Comparison of ENCODE assay signal across 15 mouse cellular contexts in genomic region chr9:114560141-114560540, GRCm38 (mm10). TPM values are rescaled to one million over a fixed set of nuclear protein-coding genes. Genes with fewer than 3 reads are reported as not detected.
A peak's percentile ranks its signal among the peaks of the same experiment; 100 is the strongest.
DNase-seq lines count a peak whose midpoint lies in the region; ATAC-seq lines count a peak whose summit lies in the region.
"Had no signal": no experiment of that assay in that cellular context is flagged by ENCODE, and none has a peak within 500 bp of the region (broad histone marks: within the 10 kb centered on the region; RNA-seq: fewer than 3 reads in every experiment).

No protein-coding gene starts in this region.

- peak overlapping the region; percentile 96 for H3K4me2 ChIP-seq in kidney, embryonic 16.5 days (replicated peaks; ENCODE audit: low read depth, low read length)
- peak overlapping the region; percentile 82 for H3K4me2 ChIP-seq in hindbrain, embryonic 13.5 days
- peak overlapping the region; percentile 55 for H3K4me2 ChIP-seq in liver, embryonic 16.5 days (ENCODE audit: low read depth, low read length)

- peaks cover 39% of the 10 kb centered on the region for H3K4me1 ChIP-seq in kidney, embryonic 16.5 days (ENCODE audit: insufficient read depth, low read length)
- H3K4me1 ChIP-seq in embryonic facial prominence, embryonic 10.5 days, result peaks cover 71% of the 10 kb centered on the region
- peaks cover 53% of the 10 kb centered on the region for H3K4me1 ChIP-seq in hindbrain, embryonic 13.5 days (replicated peaks)
- peaks cover 3% of the 10 kb centered on the region for H3K4me1 ChIP-seq in liver, embryonic 16.5 days (ENCODE audit: control insufficient read depth, low read depth, low read length)

- no peak for DNase-seq in kidney, postnatal 4 days
- no peak for DNase-seq in embryonic facial prominence, embryonic 10.5 days (ENCODE audit: low spot score)
- no peak for DNase-seq in right cerebral cortex, postnatal 25 days
- DNase-seq in gastrocnemius, postnatal 4 days (ENCODE audit: low spot score in 2 of 2), result no peak
- DNase-seq: heart, adult 11 months; lung, postnatal 36 days; thymus, adult 18-20 months had no signal

- H3K4me3 ChIP-seq in kidney, embryonic 16.5 days (ENCODE audit: low read length), result peak overlapping the region; percentile 63
- peak overlapping the region; percentile 94 for H3K4me3 ChIP-seq in embryonic facial prominence, embryonic 10.5 days
- H3K4me3 ChIP-seq in hindbrain, embryonic 13.5 days, result peak overlapping the region; percentile 65; the same call in 1 of the 2 replicates
- no peak overlapping the region for H3K4me3 ChIP-seq in liver, embryonic 16.5 days (ENCODE audit: low read depth, low read length)
- H3K4me3 ChIP-seq: forebrain, embryonic 13.5 days had no signal

- H3K27ac ChIP-seq in kidney, embryonic 16.5 days (ENCODE audit: low read length), result no peak overlapping the region
- H3K27ac ChIP-seq in embryonic facial prominence, embryonic 10.5 days (replicated peaks), result peak overlapping the region; percentile 40; the same call in 1 of the 2 replicates
- H3K27ac ChIP-seq in hindbrain, embryonic 13.5 days, result no peak overlapping the region
- H3K27ac ChIP-seq in liver, embryonic 16.5 days (ENCODE audit: low read length), result no peak overlapping the region
- H3K27ac ChIP-seq: forebrain, embryonic 13.5 days had no signal

- no peak overlapping the region for H3K9ac ChIP-seq in kidney, embryonic 16.5 days (replicated peaks; ENCODE audit: low read length)
- no peak overlapping the region for H3K9ac ChIP-seq in hindbrain, embryonic 13.5 days
- H3K9ac ChIP-seq in liver, embryonic 16.5 days (ENCODE audit: low read depth, low read length), result no peak overlapping the region; the same call in 1 of the 2 replicates
- H3K9ac ChIP-seq: forebrain, embryonic 13.5 days had no signal

- ATAC-seq in kidney, embryonic 16.5 days (ENCODE audit: low FRiP score, low TSS enrichment), result no peak
- ATAC-seq in hindbrain, embryonic 13.5 days (ENCODE audit: low FRiP score), result no peak
- ATAC-seq in liver, embryonic 16.5 days (ENCODE audit: low read depth), result no peak
- ATAC-seq: activated CD4-positive, CD25-positive, alpha-beta regulatory T cell, adult 4 months; forebrain, embryonic 13.5 days; inflammation-experienced regulatory T-cells, adult 6 months had no signal

- H3K36me3 ChIP-seq in kidney, embryonic 16.5 days (ENCODE audit: insufficient read depth, low read length), result no peaks in the 10 kb centered on the region
- peaks cover 4% of the 10 kb centered on the region; the same call in 1 of the 2 replicates for H3K36me3 ChIP-seq in embryonic facial prominence, embryonic 10.5 days (replicated peaks)
- H3K36me3 ChIP-seq in hindbrain, embryonic 13.5 days, result no peaks in the 10 kb centered on the region
- H3K36me3 ChIP-seq in liver, embryonic 16.5 days (ENCODE audit: control insufficient read depth, insufficient read depth), result no peaks in the 10 kb centered on the region

- no peaks in the 10 kb centered on the region for H3K9me3 ChIP-seq in kidney, embryonic 16.5 days (ENCODE audit: low read length)
- no peaks in the 10 kb centered on the region for H3K9me3 ChIP-seq in embryonic facial prominence, embryonic 10.5 days
- no peaks in the 10 kb centered on the region for H3K9me3 ChIP-seq in hindbrain, embryonic 13.5 days
- no peaks in the 10 kb centered on the region for H3K9me3 ChIP-seq in liver, embryonic 16.5 days (replicated peaks; ENCODE audit: control insufficient read depth, low read length)
- H3K9me3 ChIP-seq: forebrain, embryonic 13.5 days had no signal

- H3K27me3 ChIP-seq in kidney, embryonic 16.5 days (ENCODE audit: insufficient read depth, low read length), result peaks cover 29% of the 10 kb centered on the region
- H3K27me3 ChIP-seq in embryonic facial prominence, embryonic 10.5 days (replicated peaks; ENCODE audit: low read depth, poor library complexity, severe bottlenecking), result no peaks in the 10 kb centered on the region
- H3K27me3 ChIP-seq in hindbrain, embryonic 13.5 days, result peaks cover 53% of the 10 kb centered on the region
- peaks cover 58% of the 10 kb centered on the region for H3K27me3 ChIP-seq in liver, embryonic 16.5 days (ENCODE audit: control insufficient read depth, insufficient read depth, low read depth, low read length)

- WGBS in kidney, embryonic 16.5 days, result 19% methylated on average over 7 of the region's 7 CpGs
- WGBS in embryonic facial prominence, embryonic 10.5 days, result 9% methylated on average over 7 of the region's 7 CpGs
- 10% methylated on average over 7 of the region's 7 CpGs for WGBS in hindbrain, embryonic 13.5 days
- 20% methylated on average over 7 of the region's 7 CpGs for WGBS in liver, embryonic 16.5 days (ENCODE audit: insufficient replicate concordance)

RNA-seq across cellular contexts. Expression of gene Trim71, which starts 4.0 kb away (rescaled TPM):
- 0.69 and 0.89 TPM in 2 replicates for polyA plus RNA-seq in kidney, embryonic 16.5 days (2015; fragmentation: Nextera tagmentation; extraction: Ambion mirVana)
- polyA plus RNA-seq in embryonic facial prominence, embryonic 10.5 days (2016; fragmentation: Nextera tagmentation; extraction: Ambion mirVana), result 7.8 and 9.4 TPM in 2 replicates
- polyA plus RNA-seq in hindbrain, embryonic 13.5 days (2015; fragmentation: Nextera tagmentation; extraction: Ambion mirVana), result 0.50 and 0.53 TPM in 2 replicates
- polyA plus RNA-seq in liver, embryonic 16.5 days (2015; fragmentation: Nextera tagmentation; extraction: Ambion mirVana), result 0.69 and 0.71 TPM in 2 replicates
- under 1 TPM; 0.05 to 0.07 TPM for total RNA-seq in gastrocnemius, postnatal 4 days (2021)

RNA-seq across cellular contexts. Expression of gene C130032M10Rik, which starts 44.6 kb away (rescaled TPM):
- 0.22 and 0.36 TPM in 2 replicates for polyA plus RNA-seq in kidney, embryonic 16.5 days (2015; fragmentation: Nextera tagmentation; extraction: Ambion mirVana)
- polyA plus RNA-seq in embryonic facial prominence, embryonic 10.5 days (2016; fragmentation: Nextera tagmentation; extraction: Ambion mirVana), result 1.0 and 1.2 TPM in 2 replicates
- 0.32 and 0.35 TPM in 2 replicates for polyA plus RNA-seq in hindbrain, embryonic 13.5 days (2015; fragmentation: Nextera tagmentation; extraction: Ambion mirVana)
- not detected in 2 replicates for polyA plus RNA-seq in liver, embryonic 16.5 days (2015; fragmentation: Nextera tagmentation; extraction: Ambion mirVana)
- not detected for total RNA-seq in gastrocnemius, postnatal 4 days (2021)
- total RNA-seq: common myeloid progenitor, adult 5-6 weeks; layer of hippocampus, postnatal 10 days had no signal
- polyA plus RNA-seq: activated CD4-positive, CD25-positive, alpha-beta regulatory T cell, adult 4 months; forebrain, embryonic 13.5 days; inflammation-experienced regulatory T-cells, adult 6 months had no signal

RNA-seq across cellular contexts. Expression of gene Ccr4, which starts 55.4 kb away (rescaled TPM):
- 0.49 and 1.4 TPM in 2 replicates for polyA plus RNA-seq in kidney, embryonic 16.5 days (2015; fragmentation: Nextera tagmentation; extraction: Ambion mirVana)
- polyA plus RNA-seq in embryonic facial prominence, embryonic 10.5 days (2016; fragmentation: Nextera tagmentation; extraction: Ambion mirVana), result 0.10 TPM in 1 of 2 replicates, not detected in the other
- polyA plus RNA-seq in hindbrain, embryonic 13.5 days (2015; fragmentation: Nextera tagmentation; extraction: Ambion mirVana), result not detected in 2 replicates
- not detected in 2 replicates for polyA plus RNA-seq in liver, embryonic 16.5 days (2015; fragmentation: Nextera tagmentation; extraction: Ambion mirVana)
- total RNA-seq in gastrocnemius, postnatal 4 days (2021), result not detected
- total RNA-seq: common myeloid progenitor, adult 5-6 weeks; layer of hippocampus, postnatal 10 days had no signal
- polyA plus RNA-seq: forebrain, embryonic 13.5 days had no signal
